Mouse (Mus musculus) hindbrain, embryonic 16.5 days (tissue): ENCODE measurements around the gene Cntn6. TPM values are rescaled to one million over a fixed set of nuclear protein-coding genes. Genes with fewer than 3 reads are reported as not detected.

Experiments used
- ATAC-seq: fragments of 200-750 bp; cut with Nextera tagmentation; 2 replicates; pipeline ENCODE4 v1.8.0; 2017; ENCODE audit warnings: moderate TSS enrichment, moderate library complexity
- H3K27ac ChIP-seq: fragments of 300-500 bp; sonication (generic); 2 replicates; pipeline ENCODE4 v1.5.1; 2014; ENCODE audit warnings: low read depth, mild to moderate bottlenecking, control low read depth, low read length, moderate library complexity
- H3K27me3 ChIP-seq: fragments of 300-500 bp; sonication (generic); replicated peaks from 2 replicates; pipeline ENCODE4 v1.6.1; 2014; ENCODE audit warnings: low read length; ENCODE audit not compliant: control insufficient read depth, insufficient read depth
- H3K36me3 ChIP-seq: fragments of 300-500 bp; sonication (generic); 2 replicates; pipeline ENCODE4 v1.6.1; 2014; ENCODE audit warnings: mild to moderate bottlenecking, low read length, moderate library complexity, mixed read lengths; ENCODE audit not compliant: control insufficient read depth, insufficient read depth
- H3K4me1 ChIP-seq: fragments of 300-500 bp; sonication (generic); 2 replicates; pipeline ENCODE4 v1.6.1; 2014; ENCODE audit warnings: low read depth, low read length; ENCODE audit not compliant: control insufficient read depth, insufficient read depth
- H3K4me2 ChIP-seq: fragments of 300-500 bp; sonication (generic); 2 replicates; pipeline ENCODE4 v1.6.1; 2014; ENCODE audit warnings: mild to moderate bottlenecking, low read length, control low read depth, moderate library complexity
- H3K4me3 ChIP-seq: fragments of 300-500 bp; sonication (generic); 2 replicates; pipeline ENCODE4 v1.5.1; 2014; ENCODE audit warnings: mild to moderate bottlenecking, low read length, control low read depth, moderate library complexity
- H3K9ac ChIP-seq: fragments of 300-500 bp; sonication (generic); 2 replicates; pipeline ENCODE4 v1.6.1; 2014; ENCODE audit warnings: low read depth, mild to moderate bottlenecking, control low read depth, low read length, moderate library complexity
- H3K9me3 ChIP-seq: fragments of 300-500 bp; sonication (generic); 2 replicates; pipeline ENCODE4 v1.6.1; 2014; ENCODE audit warnings: mild to moderate bottlenecking, low read length, moderate library complexity; ENCODE audit not compliant: control insufficient read depth
- WGBS: fragments of 180-500 bp; shearing (Covaris S2); extraction: QIAGEN DNeasy Blood & Tissue Kit; methylation state at CpG from one replicate; pipeline ENCODE4 v1.1.7; 2014; 5-methylcytosine and 5-hydroxymethylcytosine counted together
- polyA plus RNA-seq: library from polyadenylated mRNA; unstranded; fragments of >200 nt; fragmentation: Nextera tagmentation; extraction: Ambion mirVana; gene quantifications from 2 replicates; pipeline ENCODE4 v1.2.1, GENCODE M21; 2015

The Cntn6 gene
- polyA plus RNA-seq, 1 experiment from 2014 or later, result 15.9 TPM

DNA sequence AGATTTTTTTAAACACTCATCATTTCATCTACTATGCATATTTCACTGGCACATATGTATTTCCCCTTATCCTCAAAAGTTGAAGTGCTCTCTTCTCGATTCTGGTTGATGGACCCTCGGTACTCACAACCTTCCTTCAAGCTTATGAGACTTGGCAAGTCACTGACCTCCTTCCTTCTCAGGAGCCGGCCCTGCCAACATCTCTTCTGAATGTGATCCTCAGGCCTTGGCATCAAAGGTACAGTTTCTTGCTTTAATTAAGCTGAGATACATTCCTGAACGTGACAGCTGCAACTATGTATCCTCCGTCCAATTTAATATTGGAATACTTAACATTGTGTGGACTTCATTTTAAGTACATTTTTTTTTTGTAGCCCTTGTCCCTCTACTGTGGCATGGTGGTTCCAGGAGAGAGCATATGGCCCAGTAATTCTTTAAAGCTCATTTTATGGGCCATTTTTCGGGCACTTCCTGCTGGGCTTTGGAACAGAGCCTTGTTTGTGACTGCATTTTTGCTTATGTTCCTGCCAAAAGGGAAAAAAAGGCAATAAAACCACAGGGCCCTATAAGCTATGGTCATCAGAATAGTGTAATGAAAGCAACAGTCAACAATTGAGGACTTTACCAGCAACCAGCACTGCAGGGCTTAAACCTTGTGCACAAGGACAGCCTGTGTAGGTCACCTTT lies 196.0 kb downstream of the Cntn6 start:
- Histone ChIP-seq H3K27ac (no peak overlapping the region), H3K36me3 (no peaks in the 10 kb centered on the region), H3K9me3 (no peaks in the 10 kb centered on the region), H3K4me1 (no peaks in the 10 kb centered on the region), H3K4me3 (no peak overlapping the region), H3K4me2 (no peak overlapping the region), H3K27me3 (no peaks in the 10 kb centered on the region), H3K9ac (no peak overlapping the region)
- 74% methylated on average over 6 of the region's 6 CpGs for WGBS
- ATAC-seq, result peak; percentile 76; the same call in 1 of the 2 replicates

DNA sequence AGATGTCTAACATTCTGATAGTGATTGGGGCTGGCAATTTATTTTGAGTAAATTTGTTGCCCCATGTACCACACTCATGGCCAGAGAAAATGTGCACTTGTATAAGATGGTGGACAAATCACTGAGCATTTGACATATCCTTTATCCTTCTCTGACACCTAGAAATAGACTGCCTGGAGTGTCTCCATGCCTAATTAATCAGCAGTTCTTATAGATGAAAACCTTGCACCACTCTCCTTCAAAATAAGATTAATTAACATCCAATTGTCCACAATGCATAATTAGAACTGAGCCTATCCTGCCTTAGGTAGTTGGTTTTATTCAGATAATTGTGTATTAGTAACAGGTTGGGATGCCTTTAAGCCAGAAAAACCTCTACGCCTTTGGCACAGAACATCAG lies 236.0 kb downstream of the Cntn6 start:
- Histone ChIP-seq H3K27me3 (no peaks in the 10 kb centered on the region), H3K9ac (no peak overlapping the region), H3K4me1 (no peaks in the 10 kb centered on the region), H3K4me2 (no peak overlapping the region), H3K4me3 (no peak overlapping the region), H3K9me3 (no peaks in the 10 kb centered on the region), H3K27ac (no peak overlapping the region), H3K36me3 (no peaks in the 10 kb centered on the region)
- ATAC-seq, result no peak
- WGBS, result 63% methylated on average over 1 of the region's 1 CpGs

DNA sequence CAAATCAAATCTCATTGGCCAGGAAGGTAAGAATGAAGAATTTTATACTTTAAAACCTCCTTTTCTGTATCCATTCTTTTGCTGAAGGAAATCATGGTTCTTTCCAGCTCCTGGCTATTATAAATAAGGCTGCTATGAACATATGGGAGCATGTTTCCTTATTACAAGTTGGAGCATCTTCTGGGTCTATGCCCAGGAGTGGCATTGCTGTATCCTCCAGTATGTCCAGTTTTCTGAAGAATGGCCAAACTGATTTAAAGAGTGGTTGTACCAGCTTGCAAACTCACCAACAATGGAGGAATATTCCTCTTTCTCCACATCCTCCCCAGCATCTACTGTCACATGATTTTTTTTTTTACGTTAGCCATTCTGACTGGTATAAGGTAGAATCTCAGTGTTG lies 241.7 kb downstream of the Cntn6 start:
- WGBS, result 94% methylated on average over 1 of the region's 1 CpGs
- no peaks in the 10 kb centered on the region for H3K9me3 ChIP-seq
- H3K4me3 ChIP-seq, result no peak overlapping the region
- H3K27ac ChIP-seq, result no peak overlapping the region
- ATAC-seq, result no peak
- H3K4me2 ChIP-seq, result no peak overlapping the region
- H3K27me3 ChIP-seq, result no peaks in the 10 kb centered on the region
- H3K36me3 ChIP-seq, result no peaks in the 10 kb centered on the region
- no peak overlapping the region for H3K9ac ChIP-seq
- H3K4me1 ChIP-seq, result no peaks in the 10 kb centered on the region

DNA sequence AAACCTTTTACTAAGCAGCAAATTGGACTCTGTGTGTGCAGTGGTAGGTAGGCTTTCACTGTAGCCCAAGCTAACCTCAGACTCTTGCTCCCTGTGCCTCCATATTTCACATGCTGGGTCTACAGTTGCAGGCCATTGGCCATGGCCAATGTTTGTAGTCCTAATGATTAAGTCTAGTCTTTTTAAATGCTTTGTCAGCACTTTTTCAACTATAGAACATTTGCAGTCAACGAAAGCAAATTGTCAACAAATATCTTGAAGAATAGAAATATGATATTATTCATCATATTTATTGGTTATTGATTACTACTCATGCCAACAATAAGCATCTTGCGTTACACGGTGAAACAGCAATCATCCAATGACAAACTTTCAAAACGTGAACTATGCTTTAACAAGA lies 246.4 kb downstream of the Cntn6 start:
- no peak overlapping the region for H3K9ac ChIP-seq
- H3K27me3 ChIP-seq, result no peaks in the 10 kb centered on the region
- no peak for ATAC-seq
- H3K9me3 ChIP-seq, result no peaks in the 10 kb centered on the region
- H3K4me3 ChIP-seq, result no peak overlapping the region
- no peak overlapping the region for H3K27ac ChIP-seq
- H3K4me2 ChIP-seq, result no peak overlapping the region
- no peaks in the 10 kb centered on the region for H3K4me1 ChIP-seq
- H3K36me3 ChIP-seq, result no peaks in the 10 kb centered on the region
- 93% methylated on average over 4 of the region's 4 CpGs for WGBS

DNA sequence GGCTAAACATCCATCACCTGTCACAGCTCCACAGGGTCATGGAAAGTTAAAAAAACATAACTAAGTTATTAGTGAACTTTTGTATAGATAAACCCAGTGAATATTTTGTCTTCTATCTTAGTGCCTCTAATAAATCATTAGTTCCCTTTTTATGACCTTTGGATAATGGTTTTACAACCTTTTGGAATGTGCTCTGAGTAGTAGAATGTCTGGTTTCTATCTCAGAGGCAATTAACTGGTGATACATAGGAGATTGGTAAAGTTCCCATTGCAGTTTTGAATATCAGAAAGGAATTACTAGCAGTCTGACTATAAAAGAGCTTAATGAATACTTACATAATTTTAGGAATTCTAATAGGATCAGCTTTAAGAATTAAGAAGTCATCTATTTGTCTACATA lies 265.5 kb downstream of the Cntn6 start:
- no peak for ATAC-seq
- Histone ChIP-seq H3K27ac (no peak overlapping the region), H3K4me2 (no peak overlapping the region), H3K4me3 (no peak overlapping the region), H3K4me1 (no peaks in the 10 kb centered on the region), H3K36me3 (no peaks in the 10 kb centered on the region), H3K9me3 (no peaks in the 10 kb centered on the region), H3K9ac (no peak overlapping the region), H3K27me3 (no peaks in the 10 kb centered on the region)

DNA sequence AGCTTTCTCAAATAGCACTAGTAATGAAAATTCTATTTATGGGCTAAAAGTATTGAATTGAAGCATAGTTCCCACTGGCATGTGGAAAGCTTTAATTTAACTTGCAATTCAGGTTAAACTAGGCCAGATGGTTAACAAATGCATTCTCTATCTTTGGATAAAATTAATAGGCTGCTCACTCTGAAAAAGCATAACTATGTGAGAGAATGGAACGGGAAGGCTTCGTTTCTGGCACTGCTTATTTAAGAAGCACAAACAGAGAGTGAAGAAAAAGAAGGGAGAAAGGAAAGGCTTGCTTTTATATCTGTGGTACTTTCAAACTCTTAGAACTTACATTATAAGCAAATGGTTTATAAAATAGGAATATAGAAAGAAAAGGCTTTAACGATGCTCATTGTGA lies 268.6 kb downstream of the Cntn6 start:
- H3K4me3 ChIP-seq, result no peak overlapping the region
- no peak overlapping the region for H3K27ac ChIP-seq
- WGBS, result 91% methylated on average over 3 of the region's 3 CpGs
- H3K9me3 ChIP-seq, result no peaks in the 10 kb centered on the region
- no peak overlapping the region for H3K4me2 ChIP-seq
- H3K36me3 ChIP-seq, result no peaks in the 10 kb centered on the region
- H3K27me3 ChIP-seq, result no peaks in the 10 kb centered on the region
- no peak for ATAC-seq
- H3K4me1 ChIP-seq, result no peaks in the 10 kb centered on the region
- no peak overlapping the region for H3K9ac ChIP-seq

DNA sequence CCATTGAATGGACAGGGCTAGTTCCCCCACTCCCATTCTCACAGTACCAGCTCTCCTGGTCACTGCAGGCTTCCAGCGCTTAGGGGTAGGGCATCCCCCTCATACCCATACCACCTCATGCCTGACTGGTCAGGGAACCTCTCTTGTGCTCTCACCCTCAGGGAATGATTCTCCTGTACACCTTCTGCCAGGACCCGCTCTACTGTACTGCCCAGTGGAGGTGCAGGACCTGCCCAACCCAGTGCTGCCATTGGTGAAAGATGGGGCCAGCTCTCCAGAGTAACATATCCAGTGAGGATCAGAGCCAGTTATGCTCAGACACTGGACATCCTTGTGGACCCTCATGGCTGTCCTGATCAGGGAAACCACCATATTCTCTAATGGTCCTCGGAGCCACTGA lies 291.3 kb downstream of the Cntn6 start:
- Histone ChIP-seq H3K36me3 (no peaks in the 10 kb centered on the region), H3K4me2 (no peak overlapping the region)

DNA sequence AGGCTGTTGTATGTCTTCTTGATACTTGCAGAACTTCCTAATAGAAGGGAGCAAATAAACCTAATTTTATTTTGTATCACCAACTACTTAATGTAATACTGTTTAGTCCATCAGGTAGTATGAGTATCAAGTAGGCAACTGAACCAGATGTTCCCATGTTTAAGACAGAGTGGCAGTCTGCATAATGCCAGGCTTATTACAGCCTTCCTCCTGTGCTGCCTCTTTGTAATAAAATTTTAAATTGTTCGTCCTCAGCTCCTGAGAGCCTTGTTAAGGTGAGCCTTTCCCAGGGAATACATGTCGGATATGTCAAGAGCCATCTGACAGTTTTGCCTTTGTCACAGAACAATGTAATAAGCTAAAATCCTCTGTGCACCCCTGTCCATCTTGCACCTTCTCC lies 294.9 kb downstream of the Cntn6 start:
- no peaks in the 10 kb centered on the region for H3K27me3 ChIP-seq
- no peaks in the 10 kb centered on the region for H3K36me3 ChIP-seq
- H3K27ac ChIP-seq, result no peak overlapping the region
- WGBS, result 48% methylated on average over 2 of the region's 2 CpGs
- no peaks in the 10 kb centered on the region for H3K4me1 ChIP-seq
- H3K9me3 ChIP-seq, result no peaks in the 10 kb centered on the region
- H3K4me3 ChIP-seq, result no peak overlapping the region
- ATAC-seq, result no peak
- H3K4me2 ChIP-seq, result no peak overlapping the region
- no peak overlapping the region for H3K9ac ChIP-seq

More for the DNA sequence above, 291.3 kb downstream of the Cntn6 start:
- Histone ChIP-seq H3K4me3 (no peak overlapping the region), H3K9ac (no peak overlapping the region), H3K27me3 (no peaks in the 10 kb centered on the region), H3K9me3 (no peaks in the 10 kb centered on the region), H3K4me1 (no peaks in the 10 kb centered on the region), H3K27ac (no peak overlapping the region)
- 85% methylated on average over 3 of the region's 3 CpGs for WGBS
- ATAC-seq, result no peak

DNA sequence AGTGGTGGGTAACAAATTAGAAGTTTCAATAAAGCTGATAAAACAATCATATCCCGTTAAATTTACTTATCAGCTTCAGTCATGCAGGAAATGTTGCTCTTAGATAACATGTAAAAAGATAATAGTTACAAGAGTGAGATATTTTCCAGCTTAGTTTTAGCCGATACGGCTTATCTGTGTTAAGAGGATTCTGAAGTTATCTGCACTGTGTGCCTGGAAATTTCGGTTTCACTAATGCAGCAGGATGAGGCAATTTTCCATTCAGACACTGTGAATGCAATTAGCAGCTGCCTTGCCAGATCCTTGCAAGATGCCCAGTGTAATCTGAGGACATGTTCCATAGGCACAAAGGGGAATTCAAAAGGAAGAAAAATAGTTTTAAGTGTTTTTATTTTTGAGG lies 315.9 kb downstream of the Cntn6 start:
- Histone ChIP-seq H3K9ac (no peak overlapping the region), H3K36me3 (no peaks in the 10 kb centered on the region), H3K4me3 (no peak overlapping the region), H3K27me3 (no peaks in the 10 kb centered on the region), H3K9me3 (no peaks in the 10 kb centered on the region), H3K4me1 (no peaks in the 10 kb centered on the region), H3K27ac (no peak overlapping the region), H3K4me2 (no peak overlapping the region)
- 57% methylated on average over 4 of the region's 4 CpGs for WGBS
- ATAC-seq, result peak; percentile 68

DNA sequence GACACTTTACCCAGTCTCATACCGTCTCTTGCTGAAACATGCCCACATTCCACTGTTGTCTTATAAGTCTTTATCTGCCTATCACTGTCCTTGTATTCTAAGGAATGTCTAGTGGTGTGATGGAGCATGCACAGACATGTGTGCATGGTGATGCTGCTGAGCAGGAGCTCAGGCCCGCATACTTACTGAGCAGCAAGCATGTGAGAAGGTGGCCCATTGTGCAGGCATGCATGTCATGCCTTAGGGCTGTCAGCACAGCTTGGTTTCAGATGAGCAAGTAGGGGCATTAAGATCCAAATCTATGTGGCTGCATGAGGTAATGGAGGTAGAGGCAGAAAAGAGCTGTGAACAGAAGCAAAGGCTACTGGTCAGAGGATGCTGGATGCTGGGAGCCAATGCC lies 323.0 kb downstream of the Cntn6 start:
- Histone ChIP-seq H3K36me3 (no peaks in the 10 kb centered on the region), H3K4me1 (no peaks in the 10 kb centered on the region), H3K4me2 (no peak overlapping the region), H3K27ac (no peak overlapping the region), H3K4me3 (no peak overlapping the region), H3K9ac (no peak overlapping the region), H3K27me3 (no peaks in the 10 kb centered on the region), H3K9me3 (no peaks in the 10 kb centered on the region)
- no peak for ATAC-seq
- WGBS, result 92% methylated on average over 2 of the region's 2 CpGs
